Mouse (Mus musculus) hindbrain, embryonic 13.5 days (tissue): ENCODE measurements at regions not wholly inside any gene's neighbourhood (a gene's known extent, or its start where the extent isn't known, plus 50 kb on each side); places are given as distances from the start of the nearest gene placed in this dataset.

Experiments used
- ATAC-seq: fragments of 200-750 bp; cut with Nextera tagmentation; 2 replicates; pipeline ENCODE4 v1.8.0; 2017; ENCODE audit warnings: moderate TSS enrichment; ENCODE audit not compliant: low FRiP score
- H3K27ac ChIP-seq: fragments of 300-500 bp; sonication (generic); 2 replicates; pipeline ENCODE4 v1.5.1; 2015; ENCODE audit warnings: inconsistent platforms, mild to moderate bottlenecking, moderate library complexity
- H3K27me3 ChIP-seq: fragments of 300-500 bp; sonication (generic); 2 replicates; pipeline ENCODE4 v1.6.1; 2015; ENCODE audit warnings: mild to moderate bottlenecking, inconsistent platforms
- H3K36me3 ChIP-seq: fragments of 300-500 bp; sonication (generic); 2 replicates; pipeline ENCODE4 v1.6.1; 2015; ENCODE audit warnings: mild to moderate bottlenecking, inconsistent platforms
- H3K4me1 ChIP-seq: fragments of 300-500 bp; sonication (generic); replicated peaks from 2 replicates; pipeline ENCODE4 v1.6.1; 2015; ENCODE audit warnings: inconsistent platforms
- H3K4me2 ChIP-seq: fragments of 300-500 bp; sonication (generic); 2 replicates; pipeline ENCODE4 v1.6.1; 2015; ENCODE audit warnings: inconsistent platforms, mild to moderate bottlenecking, moderate library complexity
- H3K4me3 ChIP-seq: fragments of 300-500 bp; sonication (generic); 2 replicates; pipeline ENCODE4 v1.5.1; 2015; ENCODE audit warnings: mild to moderate bottlenecking, inconsistent platforms
- H3K9ac ChIP-seq: fragments of 300-500 bp; sonication (generic); 2 replicates; pipeline ENCODE4 v1.6.1; 2015; ENCODE audit warnings: mild to moderate bottlenecking, inconsistent platforms
- H3K9me3 ChIP-seq: fragments of 300-500 bp; sonication (generic); 2 replicates; pipeline ENCODE4 v1.6.1; 2016; ENCODE audit warnings: inconsistent platforms
- WGBS: fragments of 180-500 bp; shearing (Covaris S2); methylation state at CpG from one replicate; pipeline ENCODE4 v1.1.7; 2015; 5-methylcytosine and 5-hydroxymethylcytosine counted together

- no peak for ATAC-seq
- Histone ChIP-seq H3K27ac (no peak overlapping the region), H3K4me3 (no peak overlapping the region), H3K4me1 (no peaks in the 10 kb centered on the region), H3K9me3 (no peaks in the 10 kb centered on the region), H3K4me2 (no peak overlapping the region), H3K9ac (no peak overlapping the region), H3K36me3 (no peaks in the 10 kb centered on the region), H3K27me3 (no peaks in the 10 kb centered on the region)
- WGBS, result 74% methylated on average over 5 of the region's 5 CpGs
Measured at GRCm38 (mm10) chr3:56393134-56393533, 209.6 kb upstream of the Nbea start.

- H3K4me2 ChIP-seq, result no peak overlapping the region
- H3K9me3 ChIP-seq, result 0 out of 2 replicates have a peak, but pooled peaks cover 4% of the 10 kb centered on the region
- H3K27ac ChIP-seq, result no peak overlapping the region
- H3K27me3 ChIP-seq, result no peaks in the 10 kb centered on the region
- no peaks in the 10 kb centered on the region for H3K4me1 ChIP-seq
- H3K36me3 ChIP-seq, result no peaks in the 10 kb centered on the region
- H3K4me3 ChIP-seq, result no peak overlapping the region
- ATAC-seq, result no peak
- no peak overlapping the region for H3K9ac ChIP-seq
Measured at GRCm38 (mm10) chr3:56380316-56380715, 196.8 kb upstream of the Nbea start.

- Histone ChIP-seq H3K36me3 (no peaks in the 10 kb centered on the region), H3K4me1 (no peaks in the 10 kb centered on the region), H3K9me3 (0 out of 2 replicates have a peak, but pooled peaks cover 4% of the 10 kb centered on the region), H3K9ac (no peak overlapping the region), H3K4me3 (no peak overlapping the region), H3K4me2 (no peak overlapping the region), H3K27me3 (no peaks in the 10 kb centered on the region), H3K27ac (no peak overlapping the region)
- ATAC-seq, result no peak
- 55% methylated on average over 3 of the region's 3 CpGs for WGBS
Measured at GRCm38 (mm10) chr3:56379500-56379899, 196.0 kb upstream of the Nbea start.

GRCm38 (mm10) chr3:56362543-56362942 is 179.0 kb upstream of the Nbea start:
- Histone ChIP-seq H3K4me1 (no peaks in the 10 kb centered on the region), H3K4me3 (no peak overlapping the region), H3K27ac (no peak overlapping the region), H3K9ac (no peak overlapping the region), H3K36me3 (no peaks in the 10 kb centered on the region), H3K27me3 (no peaks in the 10 kb centered on the region), H3K9me3 (no peaks in the 10 kb centered on the region), H3K4me2 (no peak overlapping the region)
- ATAC-seq, result no peak
- whole genome bisulfite sequencing, result 82% methylated on average over 2 of the region's 2 CpGs

- no peak overlapping the region for H3K9ac ChIP-seq
- peak; percentile 72; the same call in 1 of the 2 replicates for ATAC-seq
- H3K4me1 ChIP-seq, result peaks cover 11% of the 10 kb centered on the region
- WGBS, result 45% methylated on average over 6 of the region's 6 CpGs
- no peaks in the 10 kb centered on the region for H3K36me3 ChIP-seq
- no peaks in the 10 kb centered on the region for H3K9me3 ChIP-seq
- no peak overlapping the region for H3K4me2 ChIP-seq
- H3K27me3 ChIP-seq, result no peaks in the 10 kb centered on the region
- H3K27ac ChIP-seq, result peak overlapping the region; percentile 70
- no peak overlapping the region for H3K4me3 ChIP-seq
Measured at GRCm38 (mm10) chr3:56357035-56357701, 173.7 kb upstream of the Nbea start.

- Histone ChIP-seq H3K9me3 (no peaks in the 10 kb centered on the region), H3K27me3 (no peaks in the 10 kb centered on the region)
- ATAC-seq, result 0 out of 2 replicates have a peak, but pooled peaks have one; percentile 32
Measured at GRCm38 (mm10) chr3:56356163-56356882, 172.8 kb upstream of the Nbea start.

More at GRCm38 (mm10) chr3:56356163-56356882, 172.8 kb upstream of the Nbea start:
- H3K27ac ChIP-seq, result no peak overlapping the region
- H3K4me3 ChIP-seq, result no peak overlapping the region
- no peak overlapping the region for H3K4me2 ChIP-seq
- H3K36me3 ChIP-seq, result no peaks in the 10 kb centered on the region
- H3K4me1 ChIP-seq, result peaks cover 11% of the 10 kb centered on the region
- 67% methylated on average over 5 of the region's 5 CpGs for WGBS
- no peak overlapping the region for H3K9ac ChIP-seq
